In the genomic region with DNA sequence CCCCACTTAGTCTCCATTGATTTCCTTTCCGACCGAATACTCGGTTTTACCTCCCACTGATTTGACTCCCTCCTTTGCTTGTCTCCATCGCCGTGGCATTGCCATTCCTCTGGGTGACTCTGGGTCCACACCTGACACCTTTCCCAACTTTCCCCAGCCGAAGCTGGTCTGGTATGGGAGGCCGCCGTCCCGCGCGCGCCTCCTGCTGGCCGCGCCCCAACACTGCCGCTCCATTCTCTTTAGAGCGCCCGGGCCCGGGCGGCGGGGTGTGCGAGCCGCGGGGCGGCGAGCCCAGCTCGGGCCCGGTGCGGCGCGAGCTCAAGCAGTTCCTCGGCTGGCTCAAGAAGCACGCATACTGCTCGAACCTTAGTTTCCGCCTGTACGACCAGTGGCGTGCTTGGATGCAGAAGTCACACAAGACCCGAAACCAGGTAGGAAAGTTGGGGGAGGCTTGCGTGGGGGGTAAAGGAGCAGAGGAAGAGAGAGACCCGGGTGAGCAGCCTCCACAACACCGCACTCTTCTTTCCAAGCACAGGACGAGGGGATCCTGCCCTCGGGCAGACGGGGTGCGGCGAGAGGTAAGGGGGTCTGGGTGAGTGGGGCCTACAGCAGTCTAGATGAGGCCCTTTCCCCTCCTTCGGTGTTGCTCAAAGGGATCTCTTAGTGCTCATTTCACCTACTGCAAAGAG, we compare ENCODE assay signal across 8 mouse cellular contexts. TPM values are rescaled to one million over a fixed set of nuclear protein-coding genes. Genes with fewer than 3 reads are reported as not detected.
DNase-seq lines count a peak whose midpoint lies in the region; ATAC-seq and TF ChIP-seq lines count a peak whose summit lies in the region.

No protein-coding gene starts in this region.

- no peak for ATAC-seq in forebrain, embryonic 14.5 days
- no peak for ATAC-seq in hindbrain, embryonic 11.5 days (ENCODE audit: low FRiP score)
- ATAC-seq in limb, embryonic 14.5 days (ENCODE audit: low FRiP score, low read depth) = peak; percentile 5; the same call in 1 of the 2 replicates
- ATAC-seq in midbrain, postnatal 0 days (ENCODE audit: low FRiP score) = no peak

- no peak overlapping the region for H3K4me3 ChIP-seq in forebrain, embryonic 14.5 days (ENCODE audit: low read depth, low read length)
- H3K4me3 ChIP-seq in hindbrain, embryonic 11.5 days (ENCODE audit: low read depth, low read length) = no peak overlapping the region
- H3K4me3 ChIP-seq in limb, embryonic 14.5 days (replicated peaks; ENCODE audit: low read length) = no peak overlapping the region
- H3K4me3 ChIP-seq in midbrain, postnatal 0 days (ENCODE audit: low read depth, low read length) = no peak overlapping the region

- intact Hi-C loops in left cerebral cortex, postnatal 14 days (cut with DNase I) = loop anchor here (5.0 kb wide), 2 partner anchors 56 to 86 kb away; no protein-coding TSS in a partner anchor

- H3K4me1 ChIP-seq in forebrain, embryonic 14.5 days (ENCODE audit: control insufficient read depth, insufficient read depth, low read length) = peaks cover 7% of the 10 kb centered on the region
- peaks cover 9% of the 10 kb centered on the region for H3K4me1 ChIP-seq in hindbrain, embryonic 11.5 days (replicated peaks; ENCODE audit: control insufficient read depth, insufficient read depth, low read length)
- H3K4me1 ChIP-seq in limb, embryonic 14.5 days (ENCODE audit: control insufficient read depth, insufficient read depth, low read length) = peaks cover 57% of the 10 kb centered on the region
- no peaks in the 10 kb centered on the region for H3K4me1 ChIP-seq in midbrain, postnatal 0 days (ENCODE audit: insufficient read depth, low read length)

- 0 out of 2 replicates have a peak overlapping the region, but pooled peaks have one; percentile 8 for H3K9ac ChIP-seq in forebrain, embryonic 14.5 days (ENCODE audit: low read length)
- H3K9ac ChIP-seq in hindbrain, embryonic 11.5 days (ENCODE audit: low read depth, low read length) = no peak overlapping the region
- no peak overlapping the region for H3K9ac ChIP-seq in limb, embryonic 14.5 days (ENCODE audit: low read depth, low read length, severe bottlenecking)
- H3K9ac ChIP-seq in midbrain, postnatal 0 days (replicated peaks; ENCODE audit: low read length, poor library complexity, severe bottlenecking) = no peak overlapping the region

- H3K27me3 ChIP-seq in forebrain, embryonic 14.5 days (replicated peaks; ENCODE audit: control insufficient read depth, insufficient read depth, low read length) = peaks cover 55% of the 10 kb centered on the region
- peaks cover 56% of the 10 kb centered on the region for H3K27me3 ChIP-seq in hindbrain, embryonic 11.5 days (ENCODE audit: control insufficient read depth, insufficient read depth, low read length)
- H3K27me3 ChIP-seq in limb, embryonic 14.5 days (ENCODE audit: control insufficient read depth, insufficient read depth, low read length) = peaks cover 8% of the 10 kb centered on the region; the same call in 1 of the 2 replicates
- H3K27me3 ChIP-seq in midbrain, postnatal 0 days (ENCODE audit: insufficient read depth, low read length) = peaks cover 44% of the 10 kb centered on the region

- H3K9me3 ChIP-seq in forebrain, embryonic 14.5 days (replicated peaks; ENCODE audit: control insufficient read depth, low read length) = no peaks in the 10 kb centered on the region
- H3K9me3 ChIP-seq in hindbrain, embryonic 11.5 days (ENCODE audit: control insufficient read depth, low read length) = no peaks in the 10 kb centered on the region
- H3K9me3 ChIP-seq in limb, embryonic 14.5 days (ENCODE audit: control insufficient read depth, low read length) = no peaks in the 10 kb centered on the region
- no peaks in the 10 kb centered on the region for H3K9me3 ChIP-seq in midbrain, postnatal 0 days (ENCODE audit: low read length)

- peak overlapping the region; percentile 33 for H3K4me2 ChIP-seq in forebrain, embryonic 14.5 days (ENCODE audit: low read length)
- H3K4me2 ChIP-seq in hindbrain, embryonic 11.5 days (replicated peaks; ENCODE audit: low read depth, low read length) = no peak overlapping the region
- peak overlapping the region; percentile 25 for H3K4me2 ChIP-seq in limb, embryonic 14.5 days (replicated peaks; ENCODE audit: low read depth, low read length, severe bottlenecking)
- 0 out of 2 replicates have a peak overlapping the region, but pooled peaks have one; percentile 2 for H3K4me2 ChIP-seq in midbrain, postnatal 0 days (ENCODE audit: low read depth, low read length, poor library complexity, severe bottlenecking)

- WGBS in forebrain, embryonic 14.5 days = 11% methylated on average over 46 of the region's 46 CpGs
- 12% methylated on average over 46 of the region's 46 CpGs for WGBS in hindbrain, embryonic 11.5 days
- 10% methylated on average over 45 of the region's 46 CpGs for WGBS in limb, embryonic 14.5 days
- 18% methylated on average over 46 of the region's 46 CpGs for WGBS in midbrain, postnatal 0 days

- no peak for TF ChIP-seq POLR2A in limb, embryonic 14.5 days (IDR thresholded peaks at IDR 0.05; ENCODE audit: borderline replicate concordance, extremely low read depth, insufficient read depth, insufficient read length)

- H3K36me3 ChIP-seq in forebrain, embryonic 14.5 days (ENCODE audit: control insufficient read depth, insufficient read depth, low read length) = peaks cover 21% of the 10 kb centered on the region
- peaks cover 7% of the 10 kb centered on the region for H3K36me3 ChIP-seq in hindbrain, embryonic 11.5 days (ENCODE audit: control insufficient read depth, insufficient read depth, low read length)
- peaks cover 13% of the 10 kb centered on the region for H3K36me3 ChIP-seq in limb, embryonic 14.5 days (ENCODE audit: control insufficient read depth, insufficient read depth, low read length)
- peaks cover 12% of the 10 kb centered on the region; the same call in 1 of the 2 replicates for H3K36me3 ChIP-seq in midbrain, postnatal 0 days (ENCODE audit: insufficient read depth, low read length)

- DNase-seq in left cerebral cortex, postnatal 14 days (ENCODE audit: low spot score in 2 of 2) = peak; percentile 65 to 67
- DNase-seq in left cerebral cortex, adult 8-10 months (ENCODE audit: low spot score in 2 of 2) = no peak
- DNase-seq in cerebellum, adult 11 months = peak; percentile 74
- peak; percentile 63 for DNase-seq in forebrain, embryonic 14.5 days (ENCODE audit: low spot score)
- DNase-seq in hindbrain, embryonic 11.5 days (ENCODE audit: low spot score) = peak; percentile 87
- peak; percentile 67 for DNase-seq in limb, embryonic 14.5 days (ENCODE audit: low spot score)
- peak; percentile 63 for DNase-seq in midbrain, postnatal 0 days (ENCODE audit: low spot score)
- DNase-seq in testis, postnatal 10 days (ENCODE audit: low spot score) = peak; percentile 84

- H3K27ac ChIP-seq in forebrain, embryonic 14.5 days (ENCODE audit: low read depth, low read length) = no peak overlapping the region
- H3K27ac ChIP-seq in hindbrain, embryonic 11.5 days (ENCODE audit: low read depth, low read length) = no peak overlapping the region
- H3K27ac ChIP-seq in limb, embryonic 14.5 days (replicated peaks; ENCODE audit: low read depth, low read length) = no peak overlapping the region
- H3K27ac ChIP-seq in midbrain, postnatal 0 days (ENCODE audit: low read depth, low read length) = no peak overlapping the region

- peak; percentile 73 for TF ChIP-seq CTCF in midbrain, postnatal 0 days (IDR thresholded peaks at IDR 0.05)

RNA-seq across cellular contexts. Expression of a gene that starts 3.3 kb away (rescaled TPM):
- total RNA-seq in left cerebral cortex, postnatal 14 days (2021) = 10 to 100 TPM; 96.6 to 99.7 TPM
- 100 to 1,000 TPM; 103 to 117 (median 109) TPM for total RNA-seq in left cerebral cortex, adult 8-10 months (2022)
- 174 and 199 TPM in 2 replicates for polyA plus RNA-seq in forebrain, embryonic 14.5 days (2014; fragmentation: Nextera tagmentation; extraction: Ambion mirVana)
- 129 and 136 TPM in 2 replicates for polyA plus RNA-seq in hindbrain, embryonic 11.5 days (2014; fragmentation: Nextera tagmentation; extraction: Ambion mirVana)
- polyA plus RNA-seq in limb, embryonic 14.5 days (2012; rRNA removed) = 154 and 175 TPM in 2 replicates
- 152 and 156 TPM in 2 replicates for polyA plus RNA-seq in limb, embryonic 14.5 days (2014; fragmentation: Nextera tagmentation; extraction: Ambion mirVana)
- total RNA-seq in midbrain, postnatal 0 days (2014; rRNA removed) = 118 and 121 TPM in 2 replicates
- 198 and 212 TPM in 2 replicates for polyA plus RNA-seq in midbrain, postnatal 0 days (2015; fragmentation: Nextera tagmentation; extraction: Ambion mirVana)

RNA-seq across cellular contexts. Expression of a gene that starts 7.4 kb away (rescaled TPM):
- total RNA-seq in left cerebral cortex, postnatal 14 days (2021) = 1,000 to 10,000 TPM in 1 of 2 experiments, 100 to 1,000 TPM in 1; 967 to 1,028 TPM
- 1,000 to 10,000 TPM in 1 of 4 experiments, 100 to 1,000 TPM in 3; 847 to 1,003 (median 930) TPM for total RNA-seq in left cerebral cortex, adult 8-10 months (2022)
- polyA plus RNA-seq in forebrain, embryonic 14.5 days (2014; fragmentation: Nextera tagmentation; extraction: Ambion mirVana) = 709 and 911 TPM in 2 replicates
- polyA plus RNA-seq in hindbrain, embryonic 11.5 days (2014; fragmentation: Nextera tagmentation; extraction: Ambion mirVana) = 814 and 839 TPM in 2 replicates
- 1,215 and 1,844 TPM in 2 replicates for polyA plus RNA-seq in limb, embryonic 14.5 days (2012; rRNA removed)
- 1,031 and 1,113 TPM in 2 replicates for polyA plus RNA-seq in limb, embryonic 14.5 days (2014; fragmentation: Nextera tagmentation; extraction: Ambion mirVana)
- 357 and 402 TPM in 2 replicates for total RNA-seq in midbrain, postnatal 0 days (2014; rRNA removed)
- 721 and 736 TPM in 2 replicates for polyA plus RNA-seq in midbrain, postnatal 0 days (2015; fragmentation: Nextera tagmentation; extraction: Ambion mirVana)

RNA-seq across cellular contexts. Expression of a gene that starts 10.2 kb away (rescaled TPM):
- total RNA-seq in left cerebral cortex, postnatal 14 days (2021) = 1 to 10 TPM; 5.8 to 7.5 TPM
- total RNA-seq in left cerebral cortex, adult 8-10 months (2022) = 1 to 10 TPM in 2 of 4 experiments, under 1 TPM in 2; 0.94 to 1.6 (median 1.2) TPM
- 1.7 and 3.2 TPM in 2 replicates for polyA plus RNA-seq in forebrain, embryonic 14.5 days (2014; fragmentation: Nextera tagmentation; extraction: Ambion mirVana)
- polyA plus RNA-seq in hindbrain, embryonic 11.5 days (2014; fragmentation: Nextera tagmentation; extraction: Ambion mirVana) = 2.4 and 6.6 TPM in 2 replicates
- 98.9 and 127 TPM in 2 replicates for polyA plus RNA-seq in limb, embryonic 14.5 days (2012; rRNA removed)
- 91.5 and 103 TPM in 2 replicates for polyA plus RNA-seq in limb, embryonic 14.5 days (2014; fragmentation: Nextera tagmentation; extraction: Ambion mirVana)
- total RNA-seq in midbrain, postnatal 0 days (2014; rRNA removed) = 4.1 and 4.3 TPM in 2 replicates
- 9.4 and 10.9 TPM in 2 replicates for polyA plus RNA-seq in midbrain, postnatal 0 days (2015; fragmentation: Nextera tagmentation; extraction: Ambion mirVana)

RNA-seq across cellular contexts. Expression of a gene that starts 16.0 kb away (rescaled TPM):
- total RNA-seq in left cerebral cortex, postnatal 14 days (2021) = 100 to 1,000 TPM; 217 to 225 TPM
- 100 to 1,000 TPM; 271 to 280 (median 273) TPM for total RNA-seq in left cerebral cortex, adult 8-10 months (2022)
- 84.4 and 87.4 TPM in 2 replicates for polyA plus RNA-seq in forebrain, embryonic 14.5 days (2014; fragmentation: Nextera tagmentation; extraction: Ambion mirVana)
- polyA plus RNA-seq in hindbrain, embryonic 11.5 days (2014; fragmentation: Nextera tagmentation; extraction: Ambion mirVana) = 15.6 and 19.6 TPM in 2 replicates
- 13.1 and 17.7 TPM in 2 replicates for polyA plus RNA-seq in limb, embryonic 14.5 days (2012; rRNA removed)
- 15.7 and 17.5 TPM in 2 replicates for polyA plus RNA-seq in limb, embryonic 14.5 days (2014; fragmentation: Nextera tagmentation; extraction: Ambion mirVana)
- 168 and 206 TPM in 2 replicates for total RNA-seq in midbrain, postnatal 0 days (2014; rRNA removed)
- polyA plus RNA-seq in midbrain, postnatal 0 days (2015; fragmentation: Nextera tagmentation; extraction: Ambion mirVana) = 203 and 226 TPM in 2 replicates

RNA-seq across cellular contexts. Expression of a gene that starts 24.3 kb away (rescaled TPM):
- 100 to 1,000 TPM; 396 to 406 TPM for total RNA-seq in left cerebral cortex, postnatal 14 days (2021)
- total RNA-seq in left cerebral cortex, adult 8-10 months (2022) = 100 to 1,000 TPM; 419 to 440 (median 422) TPM
- 363 and 380 TPM in 2 replicates for polyA plus RNA-seq in forebrain, embryonic 14.5 days (2014; fragmentation: Nextera tagmentation; extraction: Ambion mirVana)
- polyA plus RNA-seq in hindbrain, embryonic 11.5 days (2014; fragmentation: Nextera tagmentation; extraction: Ambion mirVana) = 226 and 243 TPM in 2 replicates
- polyA plus RNA-seq in limb, embryonic 14.5 days (2012; rRNA removed) = 363 and 431 TPM in 2 replicates
- polyA plus RNA-seq in limb, embryonic 14.5 days (2014; fragmentation: Nextera tagmentation; extraction: Ambion mirVana) = 219 and 248 TPM in 2 replicates
- 490 and 533 TPM in 2 replicates for total RNA-seq in midbrain, postnatal 0 days (2014; rRNA removed)
- polyA plus RNA-seq in midbrain, postnatal 0 days (2015; fragmentation: Nextera tagmentation; extraction: Ambion mirVana) = 351 and 386 TPM in 2 replicates

Comparison
In these comparisons a context has a peak if more than half of its experiments do, and no peak if none do; other contexts are left out.
1. DNase-seq: peak in left cerebral cortex, postnatal 14 days (2 of 2), cerebellum, adult 11 months (single experiment), forebrain, embryonic 14.5 days (single experiment), hindbrain, embryonic 11.5 days (single experiment), limb, embryonic 14.5 days (single experiment), midbrain, postnatal 0 days (single experiment) and testis, postnatal 10 days (single experiment); none in left cerebral cortex, adult 8-10 months (0 of 2).